Mouse (Mus musculus) stomach, postnatal 0 days (tissue): ENCODE data around the gene Abcc8.

Experiments used
- CTCF ChIP-seq: IDR thresholded peaks from 2 replicates; pipeline ENCODE4 v1.5.1; 2016; ENCODE audit warnings: antibody characterized with exemption, low read depth, mild to moderate bottlenecking, moderate library complexity
- EP300 ChIP-seq: optimal IDR thresholded peaks from 2 replicates; pipeline ENCODE3; 2016; ENCODE audit warnings: antibody characterized with exemption

DNA sequence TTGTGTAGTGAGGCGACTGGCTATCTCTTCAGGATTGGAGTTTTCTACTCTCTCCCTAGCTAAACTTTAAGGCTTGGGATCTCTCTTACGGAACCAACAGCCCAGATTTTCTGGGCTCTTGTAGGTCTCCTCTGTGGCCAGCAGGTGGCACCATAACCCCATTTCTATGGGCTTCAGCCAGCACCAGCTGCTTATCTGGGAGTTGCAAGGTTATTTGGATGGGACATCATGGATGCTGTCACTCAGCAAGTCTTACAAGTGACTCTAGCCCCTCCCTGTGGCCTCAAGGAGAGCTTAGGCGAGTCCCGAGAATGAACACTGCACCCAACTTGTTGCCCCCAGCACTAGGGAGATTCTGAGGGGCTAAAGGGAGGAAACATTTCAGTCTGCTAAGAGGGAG, 83.7 kb downstream of the Abcc8 start:
- TF ChIP-seq CTCF (peak; percentile 95), EP300 (no peak)
